Mouse (Mus musculus) hindbrain, embryonic 15.5 days (tissue): ENCODE measurements around the gene Bicral. TPM values are rescaled to one million over a fixed set of nuclear protein-coding genes. Genes with fewer than 3 reads are reported as not detected.
"Not testable (repeated sequence)": the region's sequence is repeated elsewhere in the genome, so short reads cannot be mapped to it uniquely, and the experiment has no call there.

Experiments
- ATAC-seq: fragments of 200-750 bp; cut with Nextera tagmentation; 2 replicates; pipeline ENCODE4 v1.8.0; 2017; ENCODE audit warnings: low read depth, moderate number of reproducible peaks, moderate TSS enrichment; ENCODE audit not compliant: low FRiP score
- H3K27ac ChIP-seq: fragments of 300-500 bp; sonication (generic); replicated peaks from 2 replicates; pipeline ENCODE4 v1.5.1; 2015; ENCODE audit warnings: mild to moderate bottlenecking, inconsistent platforms
- H3K27me3 ChIP-seq: fragments of 300-500 bp; sonication (generic); 2 replicates; pipeline ENCODE4 v1.6.1; 2015; ENCODE audit warnings: control low read depth, inconsistent platforms
- H3K36me3 ChIP-seq: fragments of 300-500 bp; sonication (generic); 2 replicates; pipeline ENCODE4 v1.6.1; 2015; ENCODE audit warnings: control low read depth, inconsistent platforms
- H3K4me1 ChIP-seq: fragments of 300-500 bp; sonication (generic); replicated peaks from 2 replicates; pipeline ENCODE4 v1.6.1; 2015; ENCODE audit warnings: control low read depth, inconsistent platforms
- H3K4me2 ChIP-seq: fragments of 300-500 bp; sonication (generic); 2 replicates; pipeline ENCODE4 v1.6.1; 2015; ENCODE audit warnings: moderate library complexity, mild to moderate bottlenecking, inconsistent platforms
- H3K4me3 ChIP-seq: fragments of 300-500 bp; sonication (generic); 2 replicates; pipeline ENCODE4 v1.5.1; 2015; ENCODE audit warnings: mild to moderate bottlenecking, inconsistent platforms
- H3K9ac ChIP-seq: fragments of 300-500 bp; sonication (generic); 2 replicates; pipeline ENCODE4 v1.6.1; 2015; ENCODE audit warnings: inconsistent platforms
- H3K9me3 ChIP-seq: fragments of 300-500 bp; sonication (generic); 2 replicates; pipeline ENCODE4 v1.6.1; 2016; ENCODE audit warnings: control low read depth, inconsistent platforms
- WGBS: fragments of 180-500 bp; shearing (Covaris S2); methylation state at CpG from one replicate; pipeline ENCODE4 v1.1.7; 2015; 5-methylcytosine and 5-hydroxymethylcytosine counted together
- polyA plus RNA-seq: library from polyadenylated mRNA; unstranded; fragments of >200 nt; fragmentation: Nextera tagmentation; extraction: Ambion mirVana; gene quantifications from 2 replicates; pipeline ENCODE4 v1.2.1, GENCODE M21; 2015

Bicral gene
- polyA plus RNA-seq, 1 experiment from 2014 or later, result 10.3 TPM

DNA sequence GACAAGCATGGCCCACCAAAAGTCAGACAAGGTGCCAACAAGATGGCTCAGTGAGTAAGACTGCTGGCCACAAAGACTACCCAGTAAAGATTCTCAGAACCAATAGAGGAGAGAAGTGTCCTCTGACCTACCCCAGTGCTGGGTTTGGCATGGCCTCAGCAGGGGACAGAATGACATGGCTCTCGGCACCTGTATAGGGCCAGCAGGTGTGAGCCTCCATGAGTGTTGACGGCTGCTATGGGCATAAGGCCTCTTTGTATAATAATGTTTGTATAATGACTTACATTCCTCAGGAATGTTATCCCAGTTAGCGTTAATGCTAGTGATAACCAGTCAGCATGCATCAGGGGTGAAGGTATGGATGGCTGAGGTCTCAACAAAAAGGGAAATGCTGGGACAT, 82.2 kb downstream of the Bicral start:
- 87% methylated on average over 3 of the region's 3 CpGs for WGBS
- no peak overlapping the region for H3K4me3 ChIP-seq
- H3K9me3 ChIP-seq, result no peaks in the 10 kb centered on the region
- no peak for ATAC-seq
- H3K9ac ChIP-seq, result no peak overlapping the region
- H3K36me3 ChIP-seq, result peaks cover 64% of the 10 kb centered on the region
- H3K4me2 ChIP-seq, result no peak overlapping the region
- no peaks in the 10 kb centered on the region for H3K27me3 ChIP-seq
- H3K4me1 ChIP-seq, result peaks cover 27% of the 10 kb centered on the region
- no peak overlapping the region for H3K27ac ChIP-seq

DNA sequence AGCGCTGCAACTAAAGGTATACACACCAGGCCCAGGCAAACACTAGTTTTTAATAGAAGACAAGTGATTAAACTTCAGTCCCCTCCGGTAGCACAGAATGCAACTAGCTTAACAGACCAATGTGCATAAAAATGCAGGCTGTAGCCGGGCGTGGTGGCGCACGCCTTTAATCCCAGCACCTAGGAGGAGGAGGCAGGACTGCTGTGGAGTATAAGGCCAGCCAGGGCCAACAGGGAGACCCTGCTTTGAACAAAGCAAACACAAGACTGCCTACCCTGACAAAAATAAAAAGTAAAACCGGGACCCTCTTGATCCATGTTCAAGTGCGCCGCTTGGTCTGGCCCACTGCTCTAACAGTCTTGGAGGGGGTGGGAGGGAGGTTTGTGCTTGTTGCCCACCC, 83.2 kb downstream of the Bicral start:
- H3K4me2 ChIP-seq, result no peak overlapping the region
- no peak overlapping the region for H3K9ac ChIP-seq
- H3K36me3 ChIP-seq, result peaks cover 56% of the 10 kb centered on the region
- H3K9me3 ChIP-seq, result no peaks in the 10 kb centered on the region
- no peak for ATAC-seq
- H3K4me3 ChIP-seq, result no peak overlapping the region
- peaks cover 20% of the 10 kb centered on the region for H3K4me1 ChIP-seq
- H3K27me3 ChIP-seq, result no peaks in the 10 kb centered on the region
- no peak overlapping the region for H3K27ac ChIP-seq
- 96% methylated on average over 9 of the region's 9 CpGs for WGBS

DNA sequence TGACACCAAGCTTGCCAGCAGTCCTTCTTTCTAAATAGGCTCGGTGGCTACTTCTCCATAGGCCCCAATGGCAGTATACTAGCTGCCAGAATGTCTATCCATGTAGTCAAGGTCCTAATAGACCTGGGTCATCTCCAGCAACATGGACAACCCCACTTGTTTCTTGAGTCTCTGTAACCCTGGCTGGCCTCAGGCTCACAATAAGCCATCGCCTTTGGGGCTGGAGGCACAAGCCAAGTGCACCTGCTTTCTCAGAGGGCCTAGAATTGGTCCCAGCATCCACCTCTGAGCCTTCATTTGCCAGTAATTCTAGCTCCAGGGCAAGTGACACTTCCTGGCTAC, 84.2 kb downstream of the Bicral start:
- Histone ChIP-seq H3K9ac (no peak overlapping the region), H3K27ac (no peak overlapping the region), H3K4me1 (peaks cover 20% of the 10 kb centered on the region), H3K36me3 (peaks cover 48% of the 10 kb centered on the region), H3K9me3 (no peaks in the 10 kb centered on the region), H3K27me3 (no peaks in the 10 kb centered on the region), H3K4me2 (peak overlapping the region; percentile 92), H3K4me3 (no peak overlapping the region)
- ATAC-seq, result no peak
- WGBS, result 48% methylated on average over 2 of the region's 2 CpGs

DNA sequence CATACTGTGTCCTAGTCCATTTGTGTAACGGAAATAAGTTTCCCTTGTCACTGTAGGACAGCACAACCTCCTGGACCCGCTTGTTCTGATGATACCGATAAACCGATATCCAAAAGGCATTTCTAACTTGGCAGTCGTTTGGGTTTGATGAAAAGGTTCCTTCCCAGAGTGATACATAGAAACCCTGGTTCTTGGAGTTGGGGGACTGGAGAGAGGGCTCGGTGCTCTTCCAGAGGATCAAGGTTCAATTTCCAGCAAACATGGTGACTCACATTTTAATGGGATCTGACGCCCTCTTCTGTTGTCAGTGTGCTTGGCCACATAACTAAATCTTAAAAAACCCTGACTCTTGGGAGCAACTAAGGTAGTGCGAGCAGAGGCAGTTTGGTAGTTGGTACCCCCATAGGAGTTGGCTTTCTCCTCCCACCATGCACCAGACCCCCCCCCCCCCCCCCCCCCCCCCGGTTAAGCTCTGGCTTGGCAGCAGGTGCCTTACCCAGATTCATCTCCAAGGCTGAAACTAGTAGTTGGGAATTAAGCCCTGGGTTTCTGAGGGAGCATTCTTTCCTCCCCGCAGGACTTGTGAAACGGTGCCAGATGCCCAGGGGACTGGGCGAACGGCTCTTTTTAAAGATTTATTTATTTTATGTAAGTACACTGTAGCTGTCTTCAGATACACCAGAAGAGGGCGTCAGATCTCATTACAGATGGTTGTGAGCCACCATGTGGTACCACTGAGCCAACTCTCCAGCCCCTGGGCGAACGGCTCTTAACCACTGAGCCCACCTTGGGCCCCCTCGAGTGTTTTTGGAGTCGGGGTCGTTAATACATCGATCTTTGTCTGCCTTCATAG, 84.8 kb downstream of the Bicral start:
- H3K4me1 ChIP-seq, result peaks cover 20% of the 10 kb centered on the region
- H3K9me3 ChIP-seq, result no peaks in the 10 kb centered on the region
- peaks cover 42% of the 10 kb centered on the region for H3K36me3 ChIP-seq
- ATAC-seq, result no peak
- peak overlapping the region; percentile 81 for H3K9ac ChIP-seq
- 8% methylated on average over 19 of the region's 20 CpGs for WGBS
- H3K4me3 ChIP-seq, result peak overlapping the region; percentile 91
- H3K27ac ChIP-seq, result peak overlapping the region; percentile 83
- H3K27me3 ChIP-seq, result no peaks in the 10 kb centered on the region
- H3K4me2 ChIP-seq, result peak overlapping the region; percentile 92

DNA sequence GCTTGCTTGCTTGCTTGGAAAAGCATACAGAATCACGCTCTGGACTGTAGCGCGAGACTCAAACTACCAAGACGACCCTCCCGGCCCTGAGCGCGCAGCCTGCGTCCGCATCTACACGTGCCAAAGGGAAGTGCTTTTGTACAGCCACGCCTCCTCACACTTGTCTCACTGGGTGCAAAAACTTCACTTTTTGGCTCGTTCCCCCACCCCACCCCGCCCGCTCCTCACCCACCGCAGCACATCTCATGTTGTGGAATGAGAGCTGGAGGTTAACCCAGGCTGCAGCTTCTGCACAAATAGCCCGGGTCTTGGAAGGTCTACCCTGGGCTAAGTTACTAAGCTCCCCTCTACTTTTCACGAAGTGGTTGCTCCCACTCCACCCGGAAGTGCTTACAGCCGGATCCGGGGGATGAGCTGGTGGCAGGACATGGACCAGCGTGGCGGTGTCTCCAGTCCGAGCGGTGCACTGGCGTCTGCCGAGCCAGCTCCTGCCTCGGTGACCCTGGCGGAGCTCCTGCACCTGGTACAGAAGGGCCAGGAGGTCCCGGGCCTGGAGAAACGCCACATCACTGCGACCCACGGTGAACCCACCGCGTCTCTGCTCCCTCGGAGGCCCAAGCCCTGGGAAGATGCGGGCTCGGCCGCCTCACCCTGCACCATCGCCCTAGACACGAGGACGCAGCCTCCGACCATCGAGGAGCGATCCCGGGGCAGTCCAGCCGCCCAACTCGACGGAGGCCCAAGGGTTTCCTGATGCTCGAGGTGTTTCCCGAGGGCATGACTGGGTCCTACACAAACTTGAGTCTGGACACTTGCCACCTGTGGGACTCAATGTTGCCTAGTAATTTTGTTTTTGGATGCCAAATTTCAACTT, 85.6 kb downstream of the Bicral start, which contains the start of gene 2310039H08Rik:
Gene 2310039H08Rik (plus strand): TSS at position 232 of the 874 bp plus-strand sequence.
- peak within 1 kb of the TSS; percentile 81 for H3K9ac ChIP-seq
- H3K4me1 ChIP-seq, result peaks cover 20% of the 10 kb centered on the region
- under 1% methylated on average over 50 of the region's 50 CpGs for WGBS
- H3K9me3 ChIP-seq, result no peaks in the 10 kb centered on the region
- H3K27ac ChIP-seq, result peak within 1 kb of the TSS; percentile 83
- peaks cover 33% of the 10 kb centered on the region for H3K36me3 ChIP-seq
- H3K4me2 ChIP-seq, result peak within 1 kb of the TSS; percentile 92
- H3K27me3 ChIP-seq, result no peaks in the 10 kb centered on the region
- peak within 1 kb of the TSS; percentile 91 for H3K4me3 ChIP-seq
- ATAC-seq, result peak; percentile 95

DNA sequence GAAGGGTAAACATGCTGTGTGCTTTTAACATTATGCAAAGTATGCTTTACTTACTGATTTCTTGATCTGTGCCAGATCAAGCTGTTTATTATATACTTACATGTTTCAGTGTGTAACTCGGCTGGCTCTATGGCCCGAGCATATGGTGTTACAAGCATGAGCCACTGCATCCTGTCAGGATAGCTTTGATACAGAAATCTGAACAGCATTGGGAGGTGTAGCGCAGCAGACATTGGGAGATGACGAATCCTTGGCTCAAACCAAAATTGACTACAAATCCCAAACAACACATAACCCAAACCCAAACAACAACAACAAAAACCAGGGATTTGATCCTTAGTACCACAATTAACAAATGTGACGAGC, 86.3 kb downstream of the Bicral start:
- H3K27me3 ChIP-seq, result no peaks in the 10 kb centered on the region
- H3K4me3 ChIP-seq, result peak overlapping the region; percentile 91
- peaks cover 27% of the 10 kb centered on the region for H3K36me3 ChIP-seq
- peaks cover 20% of the 10 kb centered on the region for H3K4me1 ChIP-seq
- peak; percentile 51 for ATAC-seq
- H3K9me3 ChIP-seq, result no peaks in the 10 kb centered on the region
- peak overlapping the region; percentile 92 for H3K4me2 ChIP-seq
- WGBS, result 11% methylated on average over 5 of the region's 5 CpGs
- H3K9ac ChIP-seq, result peak overlapping the region; percentile 81
- peak overlapping the region; percentile 83 for H3K27ac ChIP-seq

DNA sequence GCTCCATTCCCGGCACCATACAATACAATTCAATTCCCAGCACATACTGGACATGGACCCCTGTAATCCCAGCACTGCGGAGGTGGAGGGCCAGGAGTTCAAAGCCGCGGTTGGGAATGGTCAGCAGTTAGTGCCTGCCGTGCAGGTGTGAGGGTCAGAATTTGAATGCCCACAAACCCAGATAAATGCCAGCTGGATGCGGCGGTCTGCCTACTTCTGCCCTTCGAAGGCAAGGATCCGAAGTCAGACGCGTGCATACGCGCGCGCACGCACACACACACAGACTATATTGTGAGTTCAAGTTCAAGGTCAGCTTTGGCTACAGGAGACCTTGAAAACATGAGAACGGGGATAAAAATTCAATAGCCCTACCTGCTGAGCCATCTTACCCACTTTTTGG, 86.7 kb downstream of the Bicral start:
- H3K27me3 ChIP-seq, result no peaks in the 10 kb centered on the region
- H3K4me1 ChIP-seq, result peaks cover 20% of the 10 kb centered on the region
- no peaks in the 10 kb centered on the region for H3K9me3 ChIP-seq
- peak overlapping the region; percentile 83 for H3K27ac ChIP-seq
- WGBS, result 58% methylated on average over 17 of the region's 17 CpGs
- peaks cover 23% of the 10 kb centered on the region for H3K36me3 ChIP-seq
- H3K4me2 ChIP-seq, result peak overlapping the region; percentile 92
- H3K4me3 ChIP-seq, result peak overlapping the region; percentile 91
- peak overlapping the region; percentile 81 for H3K9ac ChIP-seq
- no peak for ATAC-seq

DNA sequence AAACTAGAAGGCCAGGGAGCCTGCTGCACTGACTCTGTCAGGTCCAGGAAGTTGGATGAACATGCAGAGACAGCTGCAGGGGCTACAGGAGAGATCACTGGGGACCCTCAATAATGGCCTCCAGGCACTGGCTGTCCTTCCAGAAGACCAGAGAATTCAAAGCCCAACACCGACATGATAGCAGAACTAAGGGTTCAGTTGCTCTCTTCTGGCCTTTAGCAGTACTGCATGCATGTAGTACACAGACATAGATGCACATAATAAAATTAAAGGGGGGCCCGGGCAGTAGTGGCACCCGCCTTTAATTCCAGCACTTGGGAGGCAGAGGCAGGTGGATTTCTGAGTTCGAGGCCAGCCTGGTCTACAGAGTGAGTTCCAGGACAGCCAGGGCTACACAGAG, 87.3 kb downstream of the Bicral start:
- H3K4me2 ChIP-seq, result no peak overlapping the region
- 84% methylated on average over 4 of the region's 4 CpGs for WGBS
- H3K9me3 ChIP-seq, result no peaks in the 10 kb centered on the region
- peaks cover 17% of the 10 kb centered on the region for H3K36me3 ChIP-seq
- no peak for ATAC-seq
- no peaks in the 10 kb centered on the region for H3K27me3 ChIP-seq
- H3K27ac ChIP-seq, result no peak overlapping the region
- H3K4me1 ChIP-seq, result peaks cover 20% of the 10 kb centered on the region
- H3K4me3 ChIP-seq, result no peak overlapping the region
- no peak overlapping the region for H3K9ac ChIP-seq

DNA sequence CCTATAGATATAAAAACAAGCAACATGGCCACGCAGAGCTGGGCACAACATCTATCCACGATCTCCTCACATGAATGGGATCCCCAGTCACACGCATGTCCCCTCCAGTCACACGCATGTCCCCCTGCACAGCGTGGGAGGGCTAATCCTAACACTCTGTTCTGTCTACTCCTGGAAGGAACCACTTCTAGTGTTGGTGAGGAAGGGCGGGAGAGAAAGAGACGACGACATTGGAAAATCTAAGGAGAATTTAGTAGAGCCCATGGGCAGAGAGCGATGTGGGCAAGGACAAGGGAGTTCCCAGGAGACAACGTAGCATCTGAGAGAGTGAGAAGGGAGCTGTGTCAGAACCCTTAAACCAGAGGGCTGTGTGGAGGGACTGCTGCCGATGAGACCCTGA, 87.7 kb downstream of the Bicral start:
- 92% methylated on average over 11 of the region's 11 CpGs for WGBS
- Histone ChIP-seq H3K9ac (no peak overlapping the region), H3K27ac (no peak overlapping the region), H3K4me2 (no peak overlapping the region), H3K36me3 (peaks cover 12% of the 10 kb centered on the region), H3K27me3 (no peaks in the 10 kb centered on the region), H3K4me1 (peaks cover 20% of the 10 kb centered on the region), H3K4me3 (no peak overlapping the region), H3K9me3 (no peaks in the 10 kb centered on the region)
- ATAC-seq, result no peak

DNA sequence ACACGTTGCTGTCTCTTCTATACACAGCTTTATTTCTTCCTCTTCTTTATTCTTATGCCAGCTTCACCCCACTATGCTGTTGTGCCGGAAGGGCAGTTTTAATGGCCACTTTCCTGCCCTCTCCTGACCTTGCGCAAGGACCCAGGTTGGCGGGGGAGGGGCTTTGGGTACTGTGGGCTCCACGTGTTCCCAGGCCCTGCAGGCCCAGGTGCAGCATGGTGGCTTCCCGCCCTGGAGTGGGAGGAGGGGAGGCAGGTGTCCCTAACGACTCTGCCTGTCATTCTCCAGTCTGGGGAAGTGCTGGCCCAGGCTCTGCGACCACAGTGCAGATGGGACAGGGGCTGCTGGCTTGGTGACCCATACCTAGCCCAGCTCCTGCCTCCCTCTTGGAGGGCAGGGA, 90.4 kb downstream of the Bicral start:
- no peak for ATAC-seq
- Histone ChIP-seq H3K36me3 (no peaks in the 10 kb centered on the region), H3K4me2 (no peak overlapping the region), H3K4me3 (no peak overlapping the region), H3K27me3 (no peaks in the 10 kb centered on the region), H3K27ac (no peak overlapping the region), H3K9me3 (no peaks in the 10 kb centered on the region), H3K4me1 (peaks cover 7% of the 10 kb centered on the region), H3K9ac (no peak overlapping the region)
- 58% methylated on average over 8 of the region's 8 CpGs for WGBS

DNA sequence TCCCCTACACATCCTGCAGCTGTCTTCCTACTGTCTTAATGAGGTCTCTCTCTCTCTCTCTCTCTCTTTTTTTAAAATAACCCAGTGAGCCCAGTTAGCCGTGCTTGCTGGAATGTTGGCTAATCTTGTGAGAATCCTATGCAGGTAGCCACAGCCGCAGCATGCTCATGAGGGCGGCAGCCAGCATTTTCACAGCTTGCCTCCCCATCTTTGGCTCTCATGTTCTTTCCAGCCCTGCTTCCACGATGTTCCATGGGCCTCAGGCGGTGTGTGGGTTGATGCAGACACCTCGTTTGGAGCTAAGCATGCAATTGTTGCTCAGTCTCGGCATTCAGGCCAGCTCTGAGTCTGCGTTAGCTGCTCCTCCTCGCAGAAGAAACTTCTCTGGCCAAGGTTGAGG, 93.4 kb downstream of the Bicral start:
- not testable (repeated sequence) for ATAC-seq, H3K4me1 ChIP-seq, H3K36me3 ChIP-seq, H3K27me3 ChIP-seq, H3K27ac ChIP-seq, H3K9ac ChIP-seq, H3K4me3 ChIP-seq, H3K9me3 ChIP-seq, H3K4me2 ChIP-seq
- 73% methylated on average over 9 of the region's 9 CpGs for WGBS

DNA sequence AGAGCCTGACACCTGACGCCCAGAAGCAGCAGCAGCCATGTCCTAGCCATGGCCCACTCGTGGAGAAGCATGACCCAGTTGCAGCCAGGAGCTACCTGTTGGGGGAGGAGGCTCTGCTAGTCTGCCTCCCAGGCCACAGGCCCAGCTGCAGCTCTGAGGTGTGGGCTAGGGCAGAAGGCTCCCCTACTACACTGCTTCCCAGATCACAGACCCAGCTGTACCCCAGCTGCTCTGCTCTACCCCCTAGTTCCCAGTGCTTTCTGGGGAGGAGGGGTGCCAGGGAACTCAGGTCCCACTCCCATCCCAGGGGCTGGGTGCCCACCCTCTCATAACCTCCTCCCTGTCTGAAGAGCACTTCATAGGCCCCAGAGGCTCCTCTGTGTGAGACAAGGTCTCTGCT, 94.7 kb downstream of the Bicral start, which contains the start of gene Ptcra:
Gene Ptcra (minus strand): TSS at position 169 of the 400 bp plus-strand sequence.
- no peak within 1 kb of the TSS for H3K9ac ChIP-seq
- H3K4me1 ChIP-seq, result no peaks in the 10 kb centered on the region
- WGBS, result 69% methylated on average over 2 of the region's 2 CpGs
- no peak for ATAC-seq
- no peaks in the 10 kb centered on the region for H3K27me3 ChIP-seq
- H3K4me2 ChIP-seq, result no peak within 1 kb of the TSS
- H3K27ac ChIP-seq, result no peak within 1 kb of the TSS
- no peaks in the 10 kb centered on the region for H3K9me3 ChIP-seq
- H3K4me3 ChIP-seq, result no peak within 1 kb of the TSS
- H3K36me3 ChIP-seq, result no peaks in the 10 kb centered on the region
